Mouse (Mus musculus) retina, postnatal 7 days (tissue): ENCODE measurements at regions not wholly inside any gene's neighbourhood (a gene's known extent, or its start where the extent isn't known, plus 50 kb on each side); places are given as distances from the start of the nearest gene placed in this dataset.
"Not testable (repeated sequence)": the region's sequence is repeated elsewhere in the genome, so short reads cannot be mapped to it uniquely, and the experiment has no call there.

ENCODE experiments used
- DNase-seq: peaks from one replicate; pipeline ENCODE4 v3.0.0-alpha.2; 2012; ENCODE audit warnings: low read depth, low spot score

GRCm38 (mm10) chr16:20860606-20861005 lies 126.3 kb upstream of the Thpo start:
- DNase-seq: not testable (repeated sequence)

DNA sequence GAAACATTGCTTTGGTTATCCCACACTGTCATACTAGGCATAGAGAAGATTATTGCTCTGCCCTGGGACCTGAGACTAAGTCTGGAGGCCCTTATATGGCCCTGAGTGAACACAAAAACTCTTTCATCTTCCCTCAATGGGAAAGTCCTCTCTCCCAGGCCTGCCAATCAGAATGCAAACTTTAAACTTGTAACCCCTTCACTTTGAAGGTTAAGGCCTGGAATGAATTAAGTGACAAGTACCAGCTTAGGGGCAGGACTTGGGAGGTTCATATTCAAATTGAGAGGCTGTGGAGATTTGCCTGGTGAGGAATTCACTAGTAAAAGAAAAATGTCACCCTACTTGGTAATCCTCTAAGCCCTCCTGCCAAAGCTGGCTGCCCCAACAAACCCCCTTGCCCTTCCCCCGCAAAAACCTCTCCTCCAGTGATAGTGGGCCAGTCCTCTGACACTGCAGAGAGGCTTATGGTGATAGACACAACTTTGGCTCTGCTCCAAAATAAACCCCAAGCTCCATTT lies 120.4 kb upstream of the Thpo start:
- DNase-seq: no peak

DNA sequence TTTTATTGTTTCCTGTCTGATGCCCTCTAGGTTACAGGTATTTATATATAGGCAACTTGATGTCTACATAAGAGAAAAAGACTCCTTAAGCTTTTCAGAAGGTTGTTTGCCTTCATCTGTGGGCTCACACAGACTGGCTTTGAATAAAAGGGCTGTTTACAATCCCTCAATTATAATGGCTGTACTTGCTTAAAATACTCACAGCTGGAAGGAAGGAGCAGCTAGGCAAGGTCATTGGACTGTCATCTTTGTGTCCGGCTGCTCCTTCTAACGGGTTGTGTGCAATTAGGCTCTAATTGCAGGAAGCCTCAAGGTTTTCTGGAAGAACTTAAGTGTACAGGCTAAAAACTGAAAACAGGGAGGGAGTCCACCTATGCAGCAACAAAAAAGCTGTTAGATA lies 103.8 kb upstream of the Thpo start:
- no peak for DNase-seq

- DNase-seq: no peak
Observed at GRCm38 (mm10) chr16:20836866-20837265, 102.6 kb upstream of the Thpo start.

DNA sequence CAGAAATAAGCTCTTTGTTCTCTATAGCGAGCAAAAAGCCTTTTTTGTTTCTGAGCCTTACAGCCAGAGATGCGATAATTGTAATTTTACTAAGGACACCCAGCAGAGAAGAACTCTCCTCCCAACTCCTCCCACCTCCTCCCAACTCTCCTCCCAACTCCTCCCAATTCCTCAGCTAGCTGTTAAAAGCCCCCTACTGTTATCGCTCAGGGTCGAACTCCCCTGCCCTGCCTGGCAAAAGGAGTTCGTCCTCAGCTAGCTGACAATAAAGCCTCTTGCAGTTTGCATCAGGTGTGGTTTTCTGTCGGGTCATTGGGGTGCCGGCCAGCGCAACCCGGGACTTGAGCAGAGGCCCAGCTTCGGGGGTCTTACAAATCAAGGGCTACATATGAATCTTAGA lies 99.5 kb upstream of the Thpo start:
- DNase-seq: not testable (repeated sequence)

DNA sequence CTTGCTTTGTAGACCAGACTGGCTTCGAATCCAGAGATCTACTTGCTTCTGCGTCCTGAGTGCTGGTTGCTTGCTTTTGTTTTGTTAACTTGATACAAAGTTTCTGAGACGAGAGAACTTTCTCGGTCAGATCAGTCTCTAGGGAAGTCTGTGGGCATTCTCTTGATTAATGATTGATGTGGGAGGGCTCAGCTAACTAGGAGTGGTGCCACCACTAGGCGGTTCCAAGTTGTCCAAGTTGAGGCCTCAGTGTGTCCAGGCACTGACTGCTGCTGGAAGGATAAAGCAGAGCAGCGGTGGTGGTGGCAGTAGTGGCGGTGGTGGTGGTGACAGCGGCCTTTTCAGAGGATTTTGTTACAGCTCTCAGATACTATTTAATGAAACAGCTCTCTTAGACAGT lies 99.0 kb upstream of the Thpo start:
- no peak for DNase-seq

DNA sequence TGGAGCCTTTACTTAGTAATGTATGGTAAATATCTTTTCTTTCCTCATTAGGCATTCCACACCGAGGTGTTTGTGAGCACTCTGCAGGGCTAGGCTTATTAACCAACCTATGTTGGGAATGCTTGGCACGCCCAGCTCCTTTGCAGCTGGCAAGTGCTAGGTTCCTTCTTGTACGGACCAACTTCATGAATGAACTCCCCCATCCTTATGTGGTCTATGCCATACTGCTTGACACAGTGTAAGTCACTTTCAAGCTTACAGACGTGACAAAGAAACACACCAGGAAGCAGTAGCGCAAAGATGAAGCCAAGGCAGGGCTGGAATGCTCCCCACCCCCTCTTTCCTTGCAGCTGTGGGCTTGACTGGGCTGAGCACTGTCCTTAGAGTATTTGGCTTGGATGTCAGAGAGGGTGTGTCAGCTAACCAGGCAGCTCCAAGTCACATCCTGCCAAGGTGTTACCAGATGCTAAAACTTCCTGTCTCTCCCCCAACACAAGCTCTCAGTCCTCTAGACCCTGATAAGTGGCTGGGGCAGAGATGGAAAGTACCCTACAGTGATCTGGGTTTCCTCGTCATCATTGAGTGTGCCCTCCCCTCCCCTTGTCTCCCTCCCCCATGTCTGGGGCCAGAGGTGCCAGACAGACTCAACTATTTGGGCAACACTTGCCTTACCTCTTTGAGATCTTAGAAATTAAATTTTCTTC lies 95.6 kb upstream of the Thpo start:
- no peak for DNase-seq

DNA sequence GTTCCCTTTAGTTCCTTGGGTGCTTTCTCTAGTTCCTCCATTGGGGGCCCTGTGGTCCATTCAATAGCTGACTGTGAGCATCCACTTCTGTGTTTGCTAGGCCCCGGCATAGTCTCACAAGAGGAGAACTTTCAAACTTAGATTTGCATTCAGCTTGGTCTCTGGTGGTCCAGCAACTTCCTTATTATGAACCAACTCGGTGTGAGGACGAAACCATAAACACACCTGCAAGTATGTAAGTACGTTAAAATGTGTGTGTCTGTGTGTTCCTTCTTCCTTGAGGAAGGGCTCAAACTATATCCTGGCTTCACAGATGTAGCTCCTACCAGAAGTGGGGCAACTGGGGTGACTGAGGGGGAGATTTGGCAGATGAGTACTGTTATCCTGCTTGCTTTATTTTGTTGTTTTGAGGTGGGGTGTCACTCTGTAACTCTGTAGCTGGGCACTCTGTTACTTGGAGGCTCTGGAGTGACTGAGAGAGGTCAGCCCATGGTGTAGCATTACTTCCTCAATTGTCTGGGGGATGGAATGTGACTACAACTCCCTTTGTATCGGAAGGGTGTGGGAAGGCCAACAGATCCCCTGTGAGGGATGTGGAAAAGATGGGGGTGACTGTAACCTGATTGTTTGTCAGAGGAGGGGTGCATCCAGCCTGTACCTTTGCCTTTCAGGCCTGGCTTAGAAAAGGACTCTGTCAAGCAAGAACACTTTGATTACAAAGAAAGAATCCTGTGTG lies 94.9 kb upstream of the Thpo start:
- no peak for DNase-seq

DNA sequence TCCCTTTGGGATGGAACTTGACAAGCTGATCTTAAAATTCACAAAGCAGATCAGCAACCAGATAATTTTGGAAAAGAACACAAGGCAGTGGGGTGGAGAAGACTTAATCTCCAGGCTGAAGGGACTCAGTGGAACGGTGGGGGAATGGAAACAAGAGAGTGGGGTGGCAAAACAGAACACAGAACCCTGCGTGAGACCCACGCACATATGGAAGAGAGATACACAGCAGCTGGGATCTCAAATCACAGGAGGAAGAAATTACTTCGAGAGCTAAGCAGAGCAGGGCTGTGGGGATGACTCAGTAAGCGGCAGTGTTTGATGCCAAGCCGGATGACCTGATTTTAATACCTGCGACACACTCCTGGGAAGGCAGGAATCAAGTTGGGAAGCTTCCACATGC lies 89.9 kb upstream of the Thpo start:
- DNase-seq: no peak

DNA sequence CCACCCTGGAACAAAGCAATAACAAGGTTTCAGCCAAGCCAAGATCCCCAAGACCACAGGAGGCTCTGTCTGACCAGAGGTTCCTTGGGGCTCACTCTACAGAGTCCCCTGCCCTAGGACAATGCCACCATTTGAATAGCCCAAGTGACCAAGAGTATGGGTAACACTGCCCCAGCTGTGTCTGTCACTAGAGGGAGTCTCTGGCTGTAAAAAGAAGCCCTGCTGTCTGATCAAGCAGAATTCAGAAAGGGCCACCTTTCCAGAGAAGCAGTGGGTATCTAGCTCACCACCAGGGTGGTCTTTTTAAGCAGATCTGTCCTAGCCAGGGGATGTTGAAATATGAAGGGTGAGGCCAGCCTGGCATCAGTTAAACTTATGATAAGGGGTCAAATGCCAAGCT lies 86.6 kb upstream of the Thpo start:
- no peak for DNase-seq

- DNase-seq: no peak
Observed at GRCm38 (mm10) chr16:20819568-20819967, 85.3 kb upstream of the Thpo start.

- DNase-seq: no peak
Observed at GRCm38 (mm10) chr16:20818711-20819189, 84.4 kb upstream of the Thpo start.

DNA sequence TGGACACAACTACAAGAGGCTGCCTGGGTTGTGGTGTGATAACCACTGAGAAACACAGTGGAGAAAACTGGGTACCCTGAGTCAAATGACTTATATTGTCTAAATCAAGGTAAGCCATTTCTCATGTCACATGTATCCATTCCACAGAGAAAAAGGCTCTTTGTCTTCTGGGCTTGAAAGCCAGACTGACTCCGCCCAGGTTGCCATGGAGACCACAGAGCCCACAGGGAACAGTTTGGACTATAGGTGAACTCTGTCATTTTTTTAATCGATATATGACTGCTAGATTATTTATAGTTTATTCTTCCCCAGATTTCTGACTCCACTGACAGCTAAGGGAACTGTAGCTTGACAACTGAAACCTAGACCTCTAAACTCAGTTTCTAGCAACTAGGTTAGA lies 80.7 kb upstream of the Thpo start:
- DNase-seq: no peak

- no peak for DNase-seq
Observed at GRCm38 (mm10) chr16:20814240-20814639, 79.9 kb upstream of the Thpo start.

- DNase-seq: not testable (repeated sequence)
Observed at GRCm38 (mm10) chr16:20812025-20812424, 77.7 kb upstream of the Thpo start.

DNA sequence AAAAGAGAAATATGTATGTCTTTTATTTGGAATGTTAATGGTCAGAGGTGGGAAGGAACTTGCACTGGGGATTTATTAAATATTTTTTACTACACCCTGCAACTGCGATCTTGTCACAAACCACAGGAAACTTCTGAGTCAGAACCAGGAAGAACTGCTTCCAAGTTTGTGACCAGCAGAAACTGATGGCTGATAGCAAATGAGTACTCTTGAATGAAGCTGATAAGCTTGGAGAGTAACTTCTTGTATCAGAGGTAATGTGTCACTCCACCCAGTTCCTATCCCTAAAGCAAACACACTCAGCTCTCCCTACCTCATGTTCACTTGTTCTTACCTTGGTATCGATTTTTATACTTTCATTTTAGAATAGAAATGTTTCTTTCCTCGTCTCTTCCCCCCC lies 76.0 kb upstream of the Thpo start:
- DNase-seq: no peak

- no peak for DNase-seq
Observed at GRCm38 (mm10) chr16:20808263-20808662, 74.0 kb upstream of the Thpo start.

- DNase-seq: no peak
Observed at GRCm38 (mm10) chr16:20806739-20807138, 72.4 kb upstream of the Thpo start.

- no peak for DNase-seq
Observed at GRCm38 (mm10) chr16:20805793-20806192, 71.5 kb upstream of the Thpo start.

DNA sequence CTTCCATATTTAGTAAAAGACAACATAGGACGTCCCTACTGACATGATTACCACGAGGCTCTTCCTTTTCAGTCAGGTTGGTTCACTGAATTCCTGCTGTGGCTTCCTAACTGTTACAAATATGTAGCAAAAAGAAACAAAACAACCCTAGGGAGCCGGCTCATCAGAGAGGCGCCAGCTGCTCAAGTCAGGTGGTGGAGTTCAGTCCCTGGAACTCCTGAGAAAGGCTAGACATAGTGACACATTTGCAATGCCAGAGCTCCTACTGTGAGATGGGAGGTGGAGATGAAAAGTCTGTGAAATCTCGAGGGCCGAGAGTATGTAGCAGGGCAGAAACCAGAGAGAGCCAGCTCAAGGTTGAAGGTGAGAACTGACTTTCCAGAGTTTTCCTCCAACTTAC lies 70.8 kb upstream of the Thpo start:
- DNase-seq: no peak

GRCm38 (mm10) chr16:20804601-20805017 lies 70.3 kb upstream of the Thpo start:
- DNase-seq: peak; percentile 57

DNA sequence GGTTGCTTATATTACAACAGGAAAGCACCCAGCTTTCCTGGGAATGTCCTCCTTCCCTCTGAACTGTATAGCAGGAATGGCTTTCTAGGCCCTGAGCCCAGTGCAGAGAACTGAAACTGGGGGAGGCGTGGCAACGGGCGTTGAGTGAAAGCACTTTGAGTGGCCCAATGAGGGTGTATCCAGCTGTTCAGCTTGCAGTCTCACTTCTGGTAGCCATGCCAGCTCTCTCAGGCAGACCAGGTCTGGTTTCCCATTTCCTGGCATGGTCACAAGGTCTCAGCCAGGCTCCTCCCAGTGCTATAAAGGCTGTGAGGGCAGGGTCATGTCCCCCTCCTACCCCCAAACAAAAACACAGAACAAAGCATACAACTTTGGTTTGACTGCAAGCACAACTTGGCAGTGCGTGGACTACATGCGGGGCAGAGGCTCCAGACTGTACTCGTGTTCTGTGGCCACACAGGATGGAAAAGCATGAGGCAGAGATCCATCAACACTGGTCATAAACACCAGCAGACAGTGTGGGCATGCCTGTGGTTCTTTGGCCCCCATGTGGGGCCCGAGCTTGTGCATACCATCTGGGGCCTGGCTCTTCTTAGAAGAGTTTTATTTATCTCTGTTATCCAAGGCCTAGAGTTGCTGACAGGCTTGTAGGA lies 69.1 kb upstream of the Thpo start:
- DNase-seq: no peak
